Mouse (Mus musculus) cerebellum, adult 9-10 months (tissue): ENCODE measurements at regions not wholly inside any gene's neighbourhood (a gene's known extent, or its start where the extent isn't known, plus 50 kb on each side); places are given as distances from the start of the nearest gene placed in this dataset.
A peak's percentile ranks its signal among the peaks of the same experiment; 100 is the strongest.

Experiments
- DNase-seq: peaks from one replicate; pipeline ENCODE4 v3.0.0; 2022

DNA sequence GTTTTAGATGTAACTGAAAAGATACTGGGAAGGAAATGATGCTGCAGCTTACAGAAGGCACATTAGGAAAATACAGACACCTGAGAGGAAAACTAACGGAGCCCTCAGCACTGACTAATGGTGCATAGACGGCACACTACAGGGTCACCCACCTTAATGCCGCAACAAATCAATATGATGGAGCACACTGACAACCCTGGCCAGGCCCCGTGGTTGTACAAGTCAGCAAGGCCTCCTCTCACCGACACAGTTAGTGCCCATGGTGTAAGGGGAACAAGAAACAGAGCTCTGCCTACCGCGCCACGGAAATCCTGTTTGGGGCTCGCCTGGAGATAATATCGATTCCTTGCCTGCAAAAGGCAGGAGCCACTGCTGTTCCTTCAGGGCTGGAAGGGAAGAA, 273.9 kb downstream of the Prim2 start:
- no peak for DNase-seq

DNA sequence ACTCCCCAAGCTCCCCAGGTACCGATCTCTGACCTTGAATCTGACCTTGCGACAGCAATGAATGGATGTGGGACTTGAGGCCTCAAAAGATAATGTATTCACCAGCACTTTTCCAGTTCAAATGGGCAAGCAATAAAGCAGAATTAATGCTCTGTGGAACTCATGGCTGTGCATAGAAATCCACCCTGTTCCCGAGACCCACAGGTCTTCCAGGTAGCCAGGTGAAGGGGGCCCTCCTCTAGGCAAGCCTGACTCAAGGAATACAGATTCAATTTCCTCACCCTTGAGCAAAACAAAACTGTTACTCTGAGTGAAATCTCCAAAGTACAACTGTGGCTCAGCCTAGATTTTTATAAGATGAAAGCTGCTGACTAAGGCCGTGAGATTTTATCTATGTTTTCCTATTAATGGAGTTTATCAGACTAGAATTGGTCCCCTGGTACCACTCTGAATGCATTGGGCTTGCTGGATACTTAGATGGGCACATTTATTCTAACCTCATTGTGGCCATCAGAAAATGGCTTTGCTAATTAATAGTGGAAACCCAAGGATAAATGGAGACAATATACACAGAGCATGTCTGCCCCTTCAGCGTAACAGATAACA, 274.5 kb downstream of the Prim2 start:
- DNase-seq, result no peak

DNA sequence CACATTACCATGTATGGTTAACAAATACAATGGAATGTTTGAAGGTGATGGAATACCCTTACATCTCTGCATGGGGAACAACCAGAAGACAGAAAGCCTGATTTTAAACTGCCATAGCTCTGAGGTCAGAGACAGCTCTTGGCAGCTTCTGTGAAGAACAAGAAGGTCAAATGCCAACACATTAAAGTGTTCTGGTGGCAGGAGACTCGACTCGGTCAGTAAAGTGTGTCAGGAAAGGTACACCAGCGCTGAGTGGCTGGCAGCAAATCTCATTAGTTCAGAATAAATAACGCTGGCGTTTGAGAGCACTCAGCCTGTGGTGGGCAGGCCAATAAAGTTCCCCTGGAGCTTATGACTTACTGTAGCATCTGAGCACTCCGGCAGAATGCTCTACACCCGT, 298.8 kb downstream of the Prim2 start:
- no peak for DNase-seq

DNA sequence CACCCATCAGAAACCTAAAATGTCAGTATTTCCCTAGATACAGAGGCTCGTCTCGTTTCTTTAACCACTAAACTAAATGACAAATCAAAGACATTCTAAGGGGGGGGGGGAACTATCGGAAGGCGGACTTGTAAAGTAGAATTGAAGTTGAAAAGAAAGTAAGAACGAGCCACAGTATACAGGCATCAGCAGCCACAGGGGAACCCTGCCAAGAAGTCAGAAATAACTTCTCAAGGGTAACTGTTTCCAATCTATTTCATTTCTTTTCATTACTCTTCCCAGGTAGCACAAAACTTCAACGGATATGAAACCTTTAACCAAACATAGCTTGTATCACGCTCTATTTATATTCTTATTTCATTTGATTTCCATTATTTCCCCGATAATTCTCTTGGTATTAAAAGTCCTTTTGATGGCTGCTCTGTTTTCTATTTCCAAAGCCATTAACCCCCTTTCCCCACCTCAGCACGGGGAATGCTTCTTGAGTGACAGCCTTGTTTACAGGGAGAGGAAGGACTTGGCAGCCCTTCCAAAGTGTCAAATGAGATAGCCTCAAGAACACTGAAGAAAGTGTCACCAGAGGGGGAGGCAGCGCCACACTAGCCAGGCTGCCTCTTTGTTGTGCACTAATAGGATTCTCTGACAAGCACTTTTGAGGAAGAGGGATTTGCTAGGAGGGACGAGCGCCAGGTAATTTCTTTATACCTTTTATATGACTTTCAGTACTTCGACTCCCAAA, 306.7 kb downstream of the Prim2 start:
- DNase-seq, result no peak

DNA sequence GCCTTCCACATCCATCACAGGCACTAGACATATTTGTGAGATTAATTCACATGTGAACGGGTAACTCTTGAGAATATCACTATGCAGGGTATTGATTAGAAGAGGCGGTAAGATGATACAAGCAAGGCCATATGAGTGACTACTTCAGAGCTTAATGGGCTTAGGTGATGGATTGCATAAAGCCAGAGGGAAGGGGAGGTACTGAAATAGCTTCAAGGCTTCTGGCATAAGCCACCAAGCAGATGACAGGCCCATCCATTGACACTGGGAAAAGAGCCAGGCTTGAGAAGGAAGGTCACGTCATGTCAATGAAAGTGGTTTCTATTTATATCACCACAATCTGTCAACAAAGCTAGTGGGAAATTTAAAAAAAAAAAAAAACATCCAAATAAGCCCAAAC, 335.5 kb downstream of the Prim2 start:
- DNase-seq, result peak; percentile 63
